Mouse (Mus musculus): Measurements from ENCODE around the gene Maml2. TPM values are rescaled to one million over a fixed set of nuclear protein-coding genes. Genes with fewer than 3 reads are reported as not detected.

Maml2 gene
- polyA plus RNA-seq, 1 experiment: 0.02 TPM

DNA sequence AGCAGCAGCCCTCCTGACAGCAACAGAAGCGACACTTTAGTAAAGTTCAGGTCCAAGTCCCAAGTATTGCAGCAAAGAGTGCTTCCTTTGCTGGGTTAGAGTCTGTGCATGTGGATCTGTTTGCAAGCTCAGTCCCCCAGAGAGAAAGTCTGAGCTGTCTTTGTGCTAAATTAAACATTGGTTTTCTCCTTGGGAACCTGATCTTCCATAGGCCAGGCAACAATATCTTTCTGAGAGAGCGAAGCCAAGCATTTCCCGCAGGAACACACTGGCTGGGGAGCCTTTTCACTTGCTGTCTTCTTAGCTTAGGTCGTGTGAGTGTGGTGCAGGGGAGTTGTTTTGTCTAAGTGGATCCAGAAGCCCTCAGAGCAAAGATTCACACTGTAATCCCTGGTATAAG, 9.5 kb downstream of the Maml2 start:
- 0 out of 2 replicates have a peak, but pooled peaks cover 1% of the 10 kb centered on the region for H3K4me1 ChIP-seq (ENCODE audit: control insufficient read depth)
- H3K27me3 ChIP-seq (ENCODE audit: control insufficient read depth): no peaks in the 10 kb centered on the region
- no peaks in the 10 kb centered on the region for H3K9me3 ChIP-seq (ENCODE audit: control insufficient read depth, low read length)
- H3K36me3 ChIP-seq (ENCODE audit: control insufficient read depth): no peaks in the 10 kb centered on the region
- no peak overlapping the region for H3K4me3 ChIP-seq (replicated peaks)
- no peak for TF ChIP-seq TAL1 (IDR thresholded peaks at IDR 0.05; ENCODE audit: low read length)
- TF ChIP-seq GATA1 (IDR thresholded peaks at IDR 0.05; ENCODE audit: low read length): no peak

DNA sequence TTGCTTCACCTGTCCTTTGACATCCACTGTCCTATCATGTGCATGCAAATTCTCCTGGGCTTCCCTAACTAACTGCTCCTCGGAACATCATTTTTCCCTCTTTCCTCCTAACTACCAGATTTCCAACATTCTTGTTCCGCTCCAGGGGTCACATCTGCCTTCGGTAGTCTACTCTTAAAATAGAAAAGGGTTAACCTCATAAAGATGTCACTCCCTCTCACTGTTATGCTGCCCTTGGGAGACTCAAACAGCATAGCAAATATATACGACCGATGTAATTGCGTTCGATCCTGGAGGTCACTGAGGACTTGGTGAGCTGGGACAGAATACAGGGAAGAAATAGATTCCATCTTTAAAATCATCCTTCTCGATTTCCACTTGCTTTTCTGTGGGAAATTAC, 11.0 kb downstream of the Maml2 start:
- Histone ChIP-seq H3K4me1 (ENCODE audit: control insufficient read depth) (0 out of 2 replicates have a peak, but pooled peaks cover 1% of the 10 kb centered on the region), H3K36me3 (ENCODE audit: control insufficient read depth) (no peaks in the 10 kb centered on the region), H3K27me3 (ENCODE audit: control insufficient read depth) (no peaks in the 10 kb centered on the region), H3K4me3 (replicated peaks) (no peak overlapping the region), H3K9me3 (ENCODE audit: control insufficient read depth, low read length) (no peaks in the 10 kb centered on the region)
- no peak for TF ChIP-seq GATA1 (IDR thresholded peaks at IDR 0.05; ENCODE audit: low read length)
- TF ChIP-seq TAL1 (IDR thresholded peaks at IDR 0.05; ENCODE audit: low read length): no peak

DNA sequence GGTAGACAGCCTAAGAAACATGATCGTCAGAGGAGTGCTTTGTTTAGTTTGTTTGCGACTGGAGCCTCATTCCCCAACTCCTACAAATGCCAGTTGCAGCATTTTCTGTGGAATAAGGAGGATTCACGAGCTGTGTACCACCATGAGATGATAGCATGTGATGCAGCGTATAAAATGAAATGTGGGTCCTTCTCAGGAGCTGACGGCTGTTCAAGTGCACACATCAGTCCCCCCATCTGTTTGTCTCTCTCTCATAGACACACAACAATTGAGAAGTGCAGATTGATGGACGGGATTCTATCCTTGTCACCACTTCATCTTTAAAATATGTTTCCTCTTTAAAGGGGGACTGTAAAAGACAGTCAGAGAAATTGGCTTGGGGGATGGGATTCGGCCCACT, 12.1 kb downstream of the Maml2 start:
- Histone ChIP-seq H3K9me3 (ENCODE audit: control insufficient read depth, low read length) (no peaks in the 10 kb centered on the region), H3K36me3 (ENCODE audit: control insufficient read depth) (no peaks in the 10 kb centered on the region), H3K4me1 (ENCODE audit: control insufficient read depth) (no peaks in the 10 kb centered on the region), H3K27me3 (ENCODE audit: control insufficient read depth) (no peaks in the 10 kb centered on the region), H3K4me3 (replicated peaks) (no peak overlapping the region)
- no peak for TF ChIP-seq TAL1 (IDR thresholded peaks at IDR 0.05; ENCODE audit: low read length)
- no peak for TF ChIP-seq GATA1 (IDR thresholded peaks at IDR 0.05; ENCODE audit: low read length)

DNA sequence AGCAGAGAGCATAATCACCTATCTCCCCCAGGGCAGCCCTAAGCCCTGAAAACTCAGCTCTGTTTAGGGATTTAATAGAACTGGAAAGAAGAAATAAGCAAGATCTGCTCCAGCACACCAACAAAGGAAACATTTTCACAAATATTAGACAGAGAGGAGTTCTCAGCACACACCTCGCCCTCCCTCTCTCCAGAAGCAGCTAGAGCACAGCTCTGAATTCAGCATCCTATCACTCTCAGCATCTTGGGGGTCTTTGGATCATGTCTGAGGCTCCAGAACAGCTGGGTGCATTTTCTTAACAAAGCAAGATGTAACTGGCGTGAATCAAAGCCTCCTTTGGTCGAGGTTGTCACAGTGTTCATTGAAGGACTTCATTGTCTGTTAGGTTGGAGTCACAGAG, 12.5 kb downstream of the Maml2 start:
- Histone ChIP-seq H3K4me3 (replicated peaks) (no peak overlapping the region), H3K36me3 (ENCODE audit: control insufficient read depth) (no peaks in the 10 kb centered on the region), H3K27me3 (ENCODE audit: control insufficient read depth) (no peaks in the 10 kb centered on the region), H3K9me3 (ENCODE audit: control insufficient read depth, low read length) (no peaks in the 10 kb centered on the region), H3K4me1 (ENCODE audit: control insufficient read depth) (no peaks in the 10 kb centered on the region)
- no peak for TF ChIP-seq TAL1 (IDR thresholded peaks at IDR 0.05; ENCODE audit: low read length)
- TF ChIP-seq GATA1 (IDR thresholded peaks at IDR 0.05; ENCODE audit: low read length): no peak

DNA sequence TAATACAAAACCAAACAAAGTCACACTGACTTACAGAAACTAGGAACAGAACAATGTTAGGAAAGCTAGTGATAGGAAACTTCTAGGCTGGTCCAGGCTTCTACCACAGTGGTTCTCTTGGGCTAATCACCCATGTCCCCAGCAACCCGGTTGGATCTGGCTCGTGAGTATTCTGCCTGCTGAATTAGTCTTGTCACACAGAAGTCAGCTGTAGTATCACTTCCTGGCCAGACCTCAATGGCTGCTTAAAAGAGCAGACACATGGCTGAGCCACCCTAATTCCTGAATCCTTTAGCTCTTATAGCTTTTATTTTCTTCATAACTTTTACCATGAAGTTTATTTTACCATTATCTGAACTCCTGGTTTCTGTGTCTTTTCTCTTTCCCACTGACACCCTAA, 13.3 kb downstream of the Maml2 start:
- Histone ChIP-seq H3K27me3 (ENCODE audit: control insufficient read depth) (no peaks in the 10 kb centered on the region), H3K36me3 (ENCODE audit: control insufficient read depth) (no peaks in the 10 kb centered on the region), H3K4me3 (replicated peaks) (no peak overlapping the region), H3K4me1 (ENCODE audit: control insufficient read depth) (no peaks in the 10 kb centered on the region), H3K9me3 (ENCODE audit: control insufficient read depth, low read length) (no peaks in the 10 kb centered on the region)
- TF ChIP-seq TAL1 (IDR thresholded peaks at IDR 0.05; ENCODE audit: low read length) (no peak), GATA1 (IDR thresholded peaks at IDR 0.05; ENCODE audit: low read length) (no peak)

DNA sequence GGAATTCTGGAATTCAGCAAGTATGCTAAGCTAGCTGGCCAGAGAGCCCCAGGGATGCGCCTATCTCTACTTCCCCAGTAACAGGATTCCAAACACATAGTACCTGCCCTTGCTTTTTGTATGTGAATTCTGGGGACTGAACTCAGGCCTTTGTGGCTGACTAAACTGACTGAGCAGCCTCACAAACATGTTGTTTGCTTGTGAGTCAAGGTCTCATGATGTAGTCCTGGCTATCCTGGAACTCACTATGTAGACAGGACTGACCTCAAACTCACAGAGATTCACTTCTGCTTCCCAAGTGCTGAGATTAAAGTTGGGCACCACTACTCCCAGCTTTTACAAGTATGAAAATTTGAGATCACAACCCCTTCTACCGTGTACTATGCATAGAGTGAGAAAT, 16.2 kb downstream of the Maml2 start:
- Histone ChIP-seq H3K4me1 (ENCODE audit: control insufficient read depth) (no peaks in the 10 kb centered on the region), H3K27me3 (ENCODE audit: control insufficient read depth) (no peaks in the 10 kb centered on the region), H3K36me3 (ENCODE audit: control insufficient read depth) (no peaks in the 10 kb centered on the region), H3K4me3 (replicated peaks) (no peak overlapping the region), H3K9me3 (ENCODE audit: control insufficient read depth, low read length) (no peaks in the 10 kb centered on the region)
- TF ChIP-seq TAL1 (IDR thresholded peaks at IDR 0.05; ENCODE audit: low read length) (no peak), GATA1 (IDR thresholded peaks at IDR 0.05; ENCODE audit: low read length) (no peak)

DNA sequence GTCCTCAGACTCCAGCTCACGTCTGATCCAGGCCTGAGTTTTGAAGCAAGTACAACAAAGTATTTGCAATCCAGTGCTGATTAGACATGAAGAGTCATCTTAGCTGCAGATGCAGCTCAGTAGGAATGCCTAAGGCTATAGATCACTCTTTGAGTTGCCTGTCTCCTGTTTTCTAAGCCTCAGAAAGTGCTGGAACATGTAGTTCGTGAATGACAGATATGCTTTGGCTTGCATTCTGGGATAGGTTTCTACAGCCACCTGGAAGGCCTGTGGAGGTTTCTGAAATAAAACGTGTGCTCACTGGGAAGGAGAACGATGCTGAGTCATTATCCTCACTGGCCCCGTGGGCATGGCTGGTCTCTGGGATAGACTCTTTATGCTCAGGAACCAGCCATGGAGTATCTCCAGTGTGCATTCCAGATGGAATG, 16.8 kb downstream of the Maml2 start:
- no peaks in the 10 kb centered on the region for H3K4me1 ChIP-seq (ENCODE audit: control insufficient read depth)
- H3K27me3 ChIP-seq (ENCODE audit: control insufficient read depth): no peaks in the 10 kb centered on the region
- H3K9me3 ChIP-seq (ENCODE audit: control insufficient read depth, low read length): no peaks in the 10 kb centered on the region
- no peak overlapping the region for H3K4me3 ChIP-seq (replicated peaks)
- TF ChIP-seq GATA1 (IDR thresholded peaks at IDR 0.05; ENCODE audit: low read length): no peak
- no peak for TF ChIP-seq TAL1 (IDR thresholded peaks at IDR 0.05; ENCODE audit: low read length)
- no peaks in the 10 kb centered on the region for H3K36me3 ChIP-seq (ENCODE audit: control insufficient read depth)

DNA sequence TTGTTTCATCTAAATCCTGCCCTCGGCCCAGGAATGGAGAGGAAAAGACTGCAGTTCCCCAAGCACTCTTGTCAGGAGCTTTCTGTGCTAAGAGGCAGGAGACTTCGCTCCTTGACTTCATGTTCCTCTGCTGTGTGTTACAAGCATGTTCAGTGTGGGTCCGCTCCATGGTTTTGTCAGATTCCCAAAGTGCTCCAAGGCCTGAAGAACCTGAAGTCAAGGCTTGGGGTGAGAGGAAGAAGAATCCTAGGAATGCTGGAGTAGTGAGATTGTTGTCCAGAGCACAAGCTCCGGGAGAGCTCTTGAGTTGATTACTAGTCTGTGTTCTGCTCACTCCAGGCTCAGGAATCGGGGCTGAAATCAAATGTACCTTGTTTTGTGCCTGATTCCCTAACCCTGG, 17.6 kb downstream of the Maml2 start:
- Histone ChIP-seq H3K9me3 (ENCODE audit: control insufficient read depth, low read length) (no peaks in the 10 kb centered on the region), H3K4me3 (replicated peaks) (no peak overlapping the region), H3K27me3 (ENCODE audit: control insufficient read depth) (no peaks in the 10 kb centered on the region), H3K36me3 (ENCODE audit: control insufficient read depth) (no peaks in the 10 kb centered on the region), H3K4me1 (ENCODE audit: control insufficient read depth) (no peaks in the 10 kb centered on the region)
- no peak for TF ChIP-seq GATA1 (IDR thresholded peaks at IDR 0.05; ENCODE audit: low read length)
- TF ChIP-seq TAL1 (IDR thresholded peaks at IDR 0.05; ENCODE audit: low read length): no peak

DNA sequence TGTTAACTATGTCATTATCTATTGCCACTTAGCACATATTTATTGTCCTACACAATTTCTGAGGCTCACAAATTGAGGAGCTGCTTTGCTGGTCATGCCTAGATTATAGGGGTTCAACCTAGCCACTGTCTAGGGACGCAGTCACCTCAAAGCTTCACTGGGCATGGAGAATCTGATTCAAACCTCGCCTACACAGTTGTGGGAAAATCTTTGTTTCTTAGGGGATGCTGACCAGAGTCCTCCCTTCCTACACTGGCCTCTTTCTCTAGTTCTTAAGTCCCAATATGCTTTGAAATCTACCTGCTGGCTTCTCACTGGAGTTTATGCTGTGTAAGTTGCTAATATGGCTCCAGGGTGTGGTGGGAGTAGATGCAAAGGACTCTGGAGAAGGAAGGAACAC, 21.8 kb downstream of the Maml2 start:
- no peaks in the 10 kb centered on the region for H3K9me3 ChIP-seq (ENCODE audit: control insufficient read depth, low read length)
- no peak for TF ChIP-seq GATA1 (IDR thresholded peaks at IDR 0.05; ENCODE audit: low read length)
- no peak for TF ChIP-seq TAL1 (IDR thresholded peaks at IDR 0.05; ENCODE audit: low read length)
- no peaks in the 10 kb centered on the region for H3K36me3 ChIP-seq (ENCODE audit: control insufficient read depth)
- no peak overlapping the region for H3K4me3 ChIP-seq (replicated peaks)
- no peaks in the 10 kb centered on the region for H3K4me1 ChIP-seq (ENCODE audit: control insufficient read depth)
- H3K27me3 ChIP-seq (ENCODE audit: control insufficient read depth): no peaks in the 10 kb centered on the region

DNA sequence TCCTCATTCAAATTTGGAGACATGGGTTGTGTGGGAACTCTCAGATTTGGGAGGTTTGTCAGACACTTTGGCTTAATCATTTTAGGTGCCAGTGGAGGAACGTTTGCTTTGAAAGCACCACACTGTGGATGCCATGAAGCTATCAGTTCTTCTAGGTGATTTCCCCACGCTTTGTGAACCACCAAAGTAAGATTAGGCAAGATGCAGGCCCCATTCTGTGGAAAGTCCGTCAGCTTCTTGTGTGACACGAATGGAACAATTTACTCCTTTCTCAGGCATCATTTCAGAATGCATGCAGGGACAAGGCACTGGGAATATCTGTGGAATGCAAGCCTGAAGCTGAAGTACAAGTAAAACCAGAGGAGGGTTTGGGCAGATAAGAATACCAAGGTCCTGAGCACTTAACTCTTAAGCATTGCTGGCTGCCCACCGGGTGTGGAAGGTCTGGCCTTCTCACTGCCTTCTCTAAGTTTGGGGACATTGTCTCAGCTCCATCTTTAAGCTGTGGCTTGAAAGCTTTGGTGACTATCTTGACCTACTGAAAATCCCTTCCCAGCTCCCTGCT, 23.1 kb downstream of the Maml2 start:
- Histone ChIP-seq H3K9me3 (ENCODE audit: control insufficient read depth, low read length) (no peaks in the 10 kb centered on the region), H3K36me3 (ENCODE audit: control insufficient read depth) (no peaks in the 10 kb centered on the region), H3K4me3 (replicated peaks) (no peak overlapping the region), H3K27me3 (ENCODE audit: control insufficient read depth) (no peaks in the 10 kb centered on the region), H3K4me1 (ENCODE audit: control insufficient read depth) (no peaks in the 10 kb centered on the region)
- TF ChIP-seq GATA1 (IDR thresholded peaks at IDR 0.05; ENCODE audit: low read length): no peak
- TF ChIP-seq TAL1 (IDR thresholded peaks at IDR 0.05; ENCODE audit: low read length): no peak
